Mouse (Mus musculus): ENCODE measurements around the gene Stk16.

GRCm38 (mm10) chr1:75187914-75188483 is 22.6 kb upstream of the Stk16 start:
- TF ChIP-seq POLR2AphosphoS5 (IDR thresholded peaks at IDR 0.05; ENCODE audit: insufficient replicate concordance, low read depth, low read length): no peak
- no peak for TF ChIP-seq CTCF (IDR thresholded peaks at IDR 0.05; ENCODE audit: low read depth, low read length)

Measured in G1E (cell line).